Mouse (Mus musculus): ENCODE measurements around the gene B4galt7. TPM values are rescaled to one million over a fixed set of nuclear protein-coding genes. Genes with fewer than 3 reads are reported as not detected.
"Not testable (repeated sequence)": the region's sequence is repeated elsewhere in the genome, so short reads cannot be mapped to it uniquely, and the experiment has no call there.

The B4galt7 gene
- 10.4 and 12.2 TPM in 2 replicates for polyA plus RNA-seq (2014; fragmentation: Nextera tagmentation; extraction: Ambion mirVana)

DNA sequence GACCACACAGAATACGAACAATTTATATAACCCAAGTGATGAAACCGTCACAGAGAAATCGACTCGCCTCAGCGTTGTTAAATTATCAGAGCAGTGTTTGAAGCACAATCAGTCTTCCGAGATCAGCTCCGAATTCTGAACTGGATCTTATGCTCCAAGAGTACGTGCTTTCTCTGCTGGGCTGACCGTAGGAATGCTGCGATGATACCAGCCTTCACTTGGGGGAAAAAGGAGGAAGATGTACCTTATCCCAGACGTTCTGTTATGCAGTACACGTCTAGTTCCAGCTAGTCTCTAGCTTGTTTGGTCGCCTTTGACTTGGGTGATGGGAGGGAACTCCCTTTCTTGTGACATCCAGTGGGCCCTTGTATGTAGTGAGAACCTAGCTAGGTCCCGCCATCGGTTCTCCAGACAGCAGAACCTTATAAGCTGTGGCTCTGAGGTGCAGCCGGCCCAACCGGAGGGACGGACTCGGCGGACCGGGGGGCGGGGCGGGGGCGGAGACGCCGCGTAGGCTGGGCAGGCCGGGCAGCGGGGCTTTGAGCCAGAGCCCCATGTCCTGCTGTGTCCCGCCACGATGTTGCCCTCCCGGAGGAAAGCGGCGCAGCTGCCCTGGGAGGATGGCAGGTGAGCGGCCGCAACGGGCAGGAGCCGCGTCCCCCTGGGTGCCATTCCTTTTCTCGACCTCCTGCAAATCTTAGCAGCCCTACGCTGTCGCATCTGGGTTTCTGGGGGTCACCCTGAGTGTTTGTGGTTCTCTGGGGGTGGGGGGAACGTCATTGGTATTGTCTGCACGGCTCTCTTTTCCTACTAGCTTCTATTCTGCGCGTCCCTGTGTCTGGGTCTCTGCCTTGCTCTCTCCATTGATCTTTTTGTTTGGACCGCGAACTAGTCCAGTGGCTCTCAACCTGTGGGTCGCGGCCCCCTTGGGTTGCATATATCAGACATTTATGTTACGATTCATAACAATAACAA lies at the start of gene B4galt7:
Gene B4galt7, plus strand, starts transcription at position 331 of the 975 bp plus-strand sequence.
- ATAC-seq (peak; percentile 93), DNase-seq (ENCODE audit: low spot score) (peak; percentile 77)
- WGBS: 11% methylated on average over 50 of the region's 51 CpGs
- peaks cover 7% of the 10 kb centered on the region; the same call in 1 of the 2 replicates for H3K4me1 ChIP-seq (ENCODE audit: control insufficient read depth, insufficient read depth, low read length)
- peak within 1 kb of the TSS; percentile 89 for H3K9ac ChIP-seq (ENCODE audit: low read length)
- peaks cover 46% of the 10 kb centered on the region for H3K36me3 ChIP-seq (ENCODE audit: control insufficient read depth, insufficient read depth, low read length)
- H3K27ac ChIP-seq (ENCODE audit: low read depth, low read length): peak within 1 kb of the TSS; percentile 52; the same call in 1 of the 2 replicates
- H3K4me3 ChIP-seq (ENCODE audit: low read depth, low read length): peak within 1 kb of the TSS; percentile 87
- no peaks in the 10 kb centered on the region for H3K9me3 ChIP-seq (replicated peaks; ENCODE audit: control insufficient read depth, low read length)
- peak within 1 kb of the TSS; percentile 72 for H3K4me2 ChIP-seq (ENCODE audit: low read length)
- no peaks in the 10 kb centered on the region for H3K27me3 ChIP-seq (replicated peaks; ENCODE audit: control insufficient read depth, insufficient read depth, low read length)

DNA sequence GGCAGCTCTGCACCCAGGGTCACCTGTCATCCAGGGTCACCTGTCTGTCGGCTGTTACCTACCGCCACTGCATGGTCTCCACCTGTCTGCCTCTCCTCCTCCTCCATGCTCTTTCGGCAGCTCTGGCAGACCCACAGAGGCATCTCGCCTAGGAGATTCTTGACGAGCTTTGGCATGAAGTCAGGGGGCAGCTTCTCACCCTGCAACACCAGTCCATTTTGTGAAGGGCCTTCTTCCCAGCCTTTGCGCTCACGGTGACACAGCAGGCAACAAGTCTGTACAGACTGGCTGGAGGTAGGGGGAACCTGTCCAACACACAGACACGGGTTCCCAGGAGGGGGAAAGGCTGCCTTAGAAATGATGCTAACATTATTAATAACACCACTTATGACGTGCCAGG lies 43.8 kb upstream of the B4galt7 start:
- no peak overlapping the region for H3K4me2 ChIP-seq (ENCODE audit: low read length)
- no peak for DNase-seq (ENCODE audit: low spot score)
- no peak overlapping the region for H3K27ac ChIP-seq (ENCODE audit: low read depth, low read length)
- no peak overlapping the region for H3K4me3 ChIP-seq (ENCODE audit: low read depth, low read length)
- H3K4me1 ChIP-seq (ENCODE audit: control insufficient read depth, insufficient read depth, low read length): no peaks in the 10 kb centered on the region
- peaks cover 69% of the 10 kb centered on the region for H3K36me3 ChIP-seq (ENCODE audit: control insufficient read depth, insufficient read depth, low read length)
- no peaks in the 10 kb centered on the region for H3K27me3 ChIP-seq (replicated peaks; ENCODE audit: control insufficient read depth, insufficient read depth, low read length)
- H3K9ac ChIP-seq (ENCODE audit: low read length): no peak overlapping the region
- H3K9me3 ChIP-seq (replicated peaks; ENCODE audit: control insufficient read depth, low read length): no peaks in the 10 kb centered on the region
- 91% methylated on average over 9 of the region's 9 CpGs for WGBS
- no peak for ATAC-seq

GRCm38 (mm10) chr13:55557499-55557898 lies 42.2 kb upstream of the B4galt7 start:
- no peak overlapping the region for H3K4me3 ChIP-seq (ENCODE audit: low read depth, low read length)
- H3K9ac ChIP-seq (ENCODE audit: low read length): no peak overlapping the region
- DNase-seq (ENCODE audit: low spot score) (no peak), ATAC-seq (no peak)
- 86% methylated on average over 6 of the region's 6 CpGs for WGBS
- H3K36me3 ChIP-seq (ENCODE audit: control insufficient read depth, insufficient read depth, low read length): peaks cover 64% of the 10 kb centered on the region
- H3K27me3 ChIP-seq (replicated peaks; ENCODE audit: control insufficient read depth, insufficient read depth, low read length): no peaks in the 10 kb centered on the region
- no peaks in the 10 kb centered on the region for H3K4me1 ChIP-seq (ENCODE audit: control insufficient read depth, insufficient read depth, low read length)
- no peaks in the 10 kb centered on the region for H3K9me3 ChIP-seq (replicated peaks; ENCODE audit: control insufficient read depth, low read length)
- no peak overlapping the region for H3K27ac ChIP-seq (ENCODE audit: low read depth, low read length)
- no peak overlapping the region for H3K4me2 ChIP-seq (ENCODE audit: low read length)

DNA sequence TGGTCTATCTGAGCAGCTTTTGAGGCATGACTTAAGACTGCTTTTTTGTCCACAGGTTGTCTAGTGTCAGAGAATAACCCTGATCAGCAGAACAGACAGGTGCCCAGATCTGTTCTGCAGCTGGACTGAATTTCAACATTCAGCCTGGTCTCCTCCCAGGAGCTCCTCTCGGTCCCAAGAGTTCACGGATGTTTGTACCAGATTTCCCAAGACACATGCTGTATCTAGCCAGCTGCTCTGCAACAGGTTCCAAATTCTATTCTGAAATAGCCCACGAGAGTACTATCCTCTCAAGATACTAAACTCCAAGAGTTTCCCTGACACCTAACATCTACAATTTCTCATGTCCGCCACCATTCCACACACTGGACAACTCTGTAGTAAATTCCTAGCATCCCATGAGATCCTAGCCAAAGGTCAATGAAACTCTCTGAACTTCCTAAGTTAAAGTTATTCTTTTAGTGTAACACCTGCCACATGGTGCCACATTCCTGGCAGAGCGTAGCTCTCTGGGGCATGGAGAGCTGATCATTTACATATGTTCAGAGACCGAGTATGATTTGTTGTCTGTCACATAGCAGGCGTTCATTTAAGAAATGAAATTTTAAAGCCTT lies 36.3 kb upstream of the B4galt7 start:
- Histone ChIP-seq H3K4me3 (ENCODE audit: low read depth, low read length) (no peak overlapping the region), H3K4me2 (ENCODE audit: low read length) (no peak overlapping the region), H3K36me3 (ENCODE audit: control insufficient read depth, insufficient read depth, low read length) (peaks cover 46% of the 10 kb centered on the region), H3K9ac (ENCODE audit: low read length) (no peak overlapping the region), H3K9me3 (replicated peaks; ENCODE audit: control insufficient read depth, low read length) (no peaks in the 10 kb centered on the region), H3K4me1 (ENCODE audit: control insufficient read depth, insufficient read depth, low read length) (no peaks in the 10 kb centered on the region), H3K27ac (ENCODE audit: low read depth, low read length) (no peak overlapping the region), H3K27me3 (replicated peaks; ENCODE audit: control insufficient read depth, insufficient read depth, low read length) (no peaks in the 10 kb centered on the region)
- ATAC-seq (no peak), DNase-seq (ENCODE audit: low spot score) (no peak)
- WGBS: 89% methylated on average over 7 of the region's 7 CpGs

DNA sequence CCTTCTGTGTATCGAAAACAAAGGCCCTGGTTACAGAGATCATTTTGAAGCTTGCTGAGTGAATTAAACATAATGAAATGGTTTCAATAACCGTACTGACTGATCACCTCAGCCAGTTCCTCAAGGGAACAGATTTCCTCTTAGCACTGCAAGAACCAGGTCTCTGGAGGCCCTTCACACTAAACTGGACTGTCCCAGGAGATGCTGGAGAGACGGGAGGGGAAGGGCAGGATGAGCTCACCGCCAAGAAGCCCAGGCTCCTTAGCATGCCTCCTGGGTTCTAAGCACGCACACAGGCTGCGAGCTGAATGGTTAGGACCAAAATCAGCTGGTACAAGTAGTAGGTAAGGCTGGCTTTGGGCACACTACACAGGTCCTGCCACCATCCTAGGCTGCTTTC lies 32.7 kb upstream of the B4galt7 start:
- Histone ChIP-seq H3K4me2 (ENCODE audit: low read length) (no peak overlapping the region), H3K36me3 (ENCODE audit: control insufficient read depth, insufficient read depth, low read length) (peaks cover 29% of the 10 kb centered on the region), H3K4me3 (ENCODE audit: low read depth, low read length) (no peak overlapping the region), H3K9me3 (replicated peaks; ENCODE audit: control insufficient read depth, low read length) (no peaks in the 10 kb centered on the region), H3K4me1 (ENCODE audit: control insufficient read depth, insufficient read depth, low read length) (peaks cover 10% of the 10 kb centered on the region), H3K27ac (ENCODE audit: low read depth, low read length) (no peak overlapping the region), H3K9ac (ENCODE audit: low read length) (no peak overlapping the region), H3K27me3 (replicated peaks; ENCODE audit: control insufficient read depth, insufficient read depth, low read length) (no peaks in the 10 kb centered on the region)
- no peak for DNase-seq (ENCODE audit: low spot score)
- 84% methylated on average over 6 of the region's 6 CpGs for WGBS
- no peak for ATAC-seq

DNA sequence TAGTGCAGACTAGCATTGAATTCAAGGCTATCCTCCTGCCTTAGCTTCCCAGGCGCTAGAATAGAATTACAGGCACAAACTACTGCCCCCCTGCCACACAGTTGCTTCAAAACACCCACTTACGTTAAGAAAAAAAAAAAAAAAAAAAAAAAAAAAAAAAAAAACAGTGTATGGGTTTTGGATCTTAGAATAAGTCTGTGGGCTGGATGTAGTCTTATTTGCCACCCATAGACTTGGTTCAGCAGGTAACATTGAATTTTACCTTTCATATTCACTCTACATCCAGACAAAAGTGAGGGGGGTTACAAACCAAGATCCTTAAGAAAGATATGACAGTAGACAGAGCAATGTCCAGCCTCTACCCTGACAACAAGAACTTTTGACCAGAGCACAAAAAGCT lies 31.7 kb upstream of the B4galt7 start:
- DNase-seq (ENCODE audit: low spot score) (no peak), ATAC-seq (no peak)
- Histone ChIP-seq H3K36me3 (ENCODE audit: control insufficient read depth, insufficient read depth, low read length) (peaks cover 29% of the 10 kb centered on the region), H3K4me1 (ENCODE audit: control insufficient read depth, insufficient read depth, low read length) (peaks cover 10% of the 10 kb centered on the region), H3K4me2 (ENCODE audit: low read length) (no peak overlapping the region), H3K9ac (ENCODE audit: low read length) (no peak overlapping the region), H3K27ac (ENCODE audit: low read depth, low read length) (no peak overlapping the region), H3K27me3 (replicated peaks; ENCODE audit: control insufficient read depth, insufficient read depth, low read length) (no peaks in the 10 kb centered on the region), H3K4me3 (ENCODE audit: low read depth, low read length) (no peak overlapping the region), H3K9me3 (replicated peaks; ENCODE audit: control insufficient read depth, low read length) (no peaks in the 10 kb centered on the region)
- 77% methylated on average over 2 of the region's 2 CpGs for WGBS

GRCm38 (mm10) chr13:55568524-55568923 lies 31.2 kb upstream of the B4galt7 start:
- not testable (repeated sequence) for H3K4me3 ChIP-seq (ENCODE audit: low read depth, low read length); H3K9me3 ChIP-seq (replicated peaks; ENCODE audit: control insufficient read depth, low read length); H3K9ac ChIP-seq (ENCODE audit: low read length); H3K27ac ChIP-seq (ENCODE audit: low read depth, low read length); ATAC-seq; DNase-seq (ENCODE audit: low spot score); H3K27me3 ChIP-seq (replicated peaks; ENCODE audit: control insufficient read depth, insufficient read depth, low read length); H3K4me2 ChIP-seq (ENCODE audit: low read length)
- WGBS: 88% methylated on average over 4 of the region's 4 CpGs
- Histone ChIP-seq H3K4me1 (ENCODE audit: control insufficient read depth, insufficient read depth, low read length) (peaks cover 10% of the 10 kb centered on the region), H3K36me3 (ENCODE audit: control insufficient read depth, insufficient read depth, low read length) (peaks cover 27% of the 10 kb centered on the region)

DNA sequence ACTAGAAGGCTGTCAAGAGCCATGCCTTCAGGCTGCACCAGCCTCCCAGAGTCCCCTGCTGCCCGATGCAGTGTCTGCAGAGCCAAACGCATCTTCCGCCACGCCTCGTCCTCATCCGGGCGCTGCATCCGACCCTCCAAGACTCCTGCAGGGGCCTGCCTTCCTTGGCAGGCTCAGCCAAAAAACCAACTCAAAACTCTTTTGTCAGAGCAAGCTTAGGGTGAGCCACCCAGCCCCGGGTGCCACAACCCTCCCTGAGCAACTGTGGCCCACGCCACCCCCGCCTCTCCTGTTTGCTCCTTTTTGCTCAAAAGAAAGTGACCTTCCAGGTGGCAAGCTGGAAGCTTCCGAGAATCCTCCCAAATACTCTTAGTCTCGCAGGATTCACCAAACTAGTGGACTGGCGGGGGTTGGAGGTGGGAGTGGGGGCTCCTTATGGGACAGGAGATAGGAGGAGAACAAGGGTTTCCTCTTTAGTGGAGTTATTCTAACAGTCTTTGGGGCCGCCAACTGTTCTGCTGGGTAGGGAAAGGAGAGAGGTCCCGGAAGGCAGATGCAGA lies 29.9 kb upstream of the B4galt7 start:
- 3% methylated on average over 16 of the region's 16 CpGs for WGBS

More for the DNA sequence above, 29.9 kb upstream of the B4galt7 start:
- peak overlapping the region; percentile 94 for H3K27ac ChIP-seq (ENCODE audit: low read depth, low read length)
- peak overlapping the region; percentile 97 for H3K4me3 ChIP-seq (ENCODE audit: low read depth, low read length)
- peak; percentile 33 for DNase-seq (ENCODE audit: low spot score)
- peak overlapping the region; percentile 98 for H3K4me2 ChIP-seq (ENCODE audit: low read length)
- H3K9me3 ChIP-seq (replicated peaks; ENCODE audit: control insufficient read depth, low read length): no peaks in the 10 kb centered on the region
- H3K4me1 ChIP-seq (ENCODE audit: control insufficient read depth, insufficient read depth, low read length): peaks cover 10% of the 10 kb centered on the region
- 0 out of 2 replicates have a peak, but pooled peaks have one; percentile 18 for ATAC-seq
- peaks cover 21% of the 10 kb centered on the region for H3K36me3 ChIP-seq (ENCODE audit: control insufficient read depth, insufficient read depth, low read length)
- peak overlapping the region; percentile 97 for H3K9ac ChIP-seq (ENCODE audit: low read length)
- H3K27me3 ChIP-seq (replicated peaks; ENCODE audit: control insufficient read depth, insufficient read depth, low read length): no peaks in the 10 kb centered on the region
